Mouse (Mus musculus): Measurements from ENCODE around the gene Rd3.

DNA sequence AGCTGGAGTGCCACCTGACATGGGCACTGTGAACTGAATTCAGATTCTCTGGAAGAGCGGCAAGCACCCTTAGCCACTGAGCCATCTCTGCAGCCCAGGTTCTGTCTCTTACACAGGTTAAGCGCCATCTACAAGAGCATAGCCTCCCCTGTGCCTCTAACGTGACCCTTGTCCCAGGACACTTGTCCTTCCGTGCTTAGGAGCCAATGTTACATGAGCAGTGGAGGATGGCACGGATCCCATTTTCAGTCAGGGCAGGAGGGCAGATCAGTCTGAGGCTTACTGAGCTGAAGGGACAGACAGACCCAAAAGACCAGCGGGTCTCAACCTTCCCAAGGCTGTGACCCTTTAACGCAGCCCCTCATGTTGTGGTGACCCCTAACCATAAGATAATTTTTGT lies 18.7 kb downstream of the Rd3 start:
- no peak for TF ChIP-seq ZC3H11A (IDR thresholded peaks at IDR 0.05; ENCODE audit: borderline replicate concordance, low read depth, low read length)
- TF ChIP-seq ZNF384 (IDR thresholded peaks at IDR 0.05; ENCODE audit: low read depth, low read length), result no peak
- TF ChIP-seq CHD2 (IDR thresholded peaks at IDR 0.05; ENCODE audit: low read depth, low read length), result no peak
- TF ChIP-seq MAFK (IDR thresholded peaks at IDR 0.05; ENCODE audit: insufficient read depth, low read depth, low read length), result no peak
- TF ChIP-seq HCFC1 (IDR thresholded peaks at IDR 0.05; ENCODE audit: borderline replicate concordance, insufficient read depth, low read length), result no peak
